Mouse (Mus musculus) CH12.LX (cell line): ENCODE measurements around the gene Gfi1b.

ENCODE experiments used
- CTCF ChIP-seq, 2 experiments: IDR thresholded peaks in 1 of 2; conservative IDR thresholded peaks in 1 of 2; 2 replicates each; pipeline ENCODE4 v1.5.1; 2011 to 2012; ENCODE audit warnings: low read depth in 2 of 2, low read length in 2 of 2, improper control_type of control experiment in 1 of 2, inconsistent platforms in 1 of 2, mild to moderate bottlenecking in 1 of 2, moderate library complexity in 1 of 2
- E2F4 ChIP-seq: IDR thresholded peaks from 2 replicates; pipeline ENCODE4 v1.6.1; 2011; ENCODE audit warnings: low read depth, low read length, improper control_type of control experiment; ENCODE audit not compliant: insufficient replicate concordance
- MAFK ChIP-seq: IDR thresholded peaks from 2 replicates; pipeline ENCODE4 v1.6.1; 2011; ENCODE audit warnings: low read length, improper control_type of control experiment; ENCODE audit not compliant: insufficient replicate concordance
- POLR2A ChIP-seq: IDR thresholded peaks from 2 replicates; pipeline ENCODE4 v1.6.1; 2011; ENCODE audit warnings: low read depth, mild to moderate bottlenecking, improper control_type of control experiment, low read length
- RCOR1 ChIP-seq: conservative IDR thresholded peaks from 2 replicates; pipeline ENCODE4 v1.6.1; 2012; ENCODE audit warnings: low read depth, mild to moderate bottlenecking, inconsistent platforms, low read length, improper control_type of control experiment

- TF ChIP-seq MAFK: no peak
- TF ChIP-seq CTCF (conservative IDR thresholded peaks at IDR 0.05 in 1 of 2, IDR thresholded peaks at IDR 0.05 in 1 of 2; ENCODE audit: low read depth in 2 of 2, low read length in 2 of 2): no peak
- TF ChIP-seq E2F4: no peak
- no peak for TF ChIP-seq POLR2A
- TF ChIP-seq RCOR1: no peak
Observed at GRCm38 (mm10) chr2:28598692-28599568, 22.9 kb downstream of the Gfi1b start.
